Mouse (Mus musculus) E14TG2a.4 (cell line): ENCODE measurements around the gene Cntnap5c.
"Not testable (repeated sequence)": the region's sequence is repeated elsewhere in the genome, so short reads cannot be mapped to it uniquely, and the experiment has no call there.

Source experiments
- H3K27me3 ChIP-seq: 2 replicates; pipeline ENCODE4 v1.6.1; 2014; ENCODE audit warnings: low read length, control low read depth; ENCODE audit not compliant: insufficient read depth
- H3K36me3 ChIP-seq: 2 replicates; pipeline ENCODE4 v1.6.1; 2014; ENCODE audit warnings: low read length, control low read depth; ENCODE audit not compliant: insufficient read depth
- H3K4me1 ChIP-seq: replicated peaks from 2 replicates; pipeline ENCODE4 v1.6.1; 2014; ENCODE audit warnings: low read depth, low read length, control low read depth
- H3K4me3 ChIP-seq: replicated peaks from 2 replicates; pipeline ENCODE4 v1.5.1; 2014; ENCODE audit warnings: mild to moderate bottlenecking, low read length
- H3K9me3 ChIP-seq: 2 replicates; pipeline ENCODE4 v1.6.1; 2014; ENCODE audit warnings: low read length, control low read depth
- CTCF ChIP-seq: conservative IDR thresholded peaks from 2 replicates; pipeline ENCODE4 v1.5.1; 2014; ENCODE audit warnings: low read length
- NANOG ChIP-seq: IDR thresholded peaks from 2 replicates; pipeline ENCODE4 v1.6.1; 2014; ENCODE audit warnings: borderline replicate concordance, low read length, mixed read lengths
- POU5F1 ChIP-seq: IDR thresholded peaks from 2 replicates; pipeline ENCODE4 v1.6.1; 2014; ENCODE audit warnings: low read length, borderline replicate concordance

Gene Cntnap5c

GRCm38 (mm10) chr17:57799414-57799985 is 30.1 kb downstream of the Cntnap5c start:
- H3K9me3 ChIP-seq, result peaks cover 18% of the 10 kb centered on the region
- no peaks in the 10 kb centered on the region for H3K4me1 ChIP-seq
- H3K4me3 ChIP-seq, result no peak overlapping the region
- TF ChIP-seq CTCF (no peak), NANOG (no peak), POU5F1 (no peak)
- no peaks in the 10 kb centered on the region for H3K36me3 ChIP-seq
- H3K27me3 ChIP-seq, result no peaks in the 10 kb centered on the region

- Histone ChIP-seq H3K36me3 (no peaks in the 10 kb centered on the region), H3K9me3 (peaks cover 18% of the 10 kb centered on the region), H3K27me3 (no peaks in the 10 kb centered on the region), H3K4me1 (no peaks in the 10 kb centered on the region), H3K4me3 (no peak overlapping the region)
- TF ChIP-seq CTCF (no peak), POU5F1 (no peak), NANOG (no peak)
These were observed 31.8 kb downstream of the Cntnap5c start for GRCm38 (mm10) chr17:57801180-57801579.

- no peak for TF ChIP-seq CTCF
- TF ChIP-seq NANOG, result no peak
- TF ChIP-seq POU5F1, result no peak
- Histone ChIP-seq H3K36me3 (no peaks in the 10 kb centered on the region), H3K9me3 (no peaks in the 10 kb centered on the region), H3K4me3 (no peak overlapping the region), H3K4me1 (no peaks in the 10 kb centered on the region), H3K27me3 (no peaks in the 10 kb centered on the region)
These were observed 68.0 kb downstream of the Cntnap5c start for GRCm38 (mm10) chr17:57837090-57837971.

- not testable (repeated sequence) for H3K27me3 ChIP-seq, H3K4me1 ChIP-seq, H3K36me3 ChIP-seq, H3K9me3 ChIP-seq, H3K4me3 ChIP-seq
These were observed 86.4 kb downstream of the Cntnap5c start for GRCm38 (mm10) chr17:57855811-57856210.

- no peaks in the 10 kb centered on the region for H3K4me1 ChIP-seq
- H3K27me3 ChIP-seq, result no peaks in the 10 kb centered on the region; the same call in 1 of the 2 replicates
- H3K4me3 ChIP-seq, result no peak overlapping the region
- no peaks in the 10 kb centered on the region for H3K9me3 ChIP-seq
- no peak for TF ChIP-seq NANOG
- TF ChIP-seq CTCF, result no peak
- TF ChIP-seq POU5F1, result no peak
- no peaks in the 10 kb centered on the region for H3K36me3 ChIP-seq
These were observed 96.6 kb downstream of the Cntnap5c start for GRCm38 (mm10) chr17:57865996-57866395.

GRCm38 (mm10) chr17:57887742-57888389 is 118.5 kb downstream of the Cntnap5c start:
- TF ChIP-seq POU5F1, result no peak
- no peak for TF ChIP-seq CTCF
- TF ChIP-seq NANOG, result no peak
- Histone ChIP-seq H3K36me3 (no peaks in the 10 kb centered on the region), H3K27me3 (no peaks in the 10 kb centered on the region), H3K9me3 (no peaks in the 10 kb centered on the region), H3K4me1 (no peaks in the 10 kb centered on the region), H3K4me3 (no peak overlapping the region)

- Histone ChIP-seq H3K4me1 (no peaks in the 10 kb centered on the region), H3K9me3 (no peaks in the 10 kb centered on the region), H3K36me3 (no peaks in the 10 kb centered on the region), H3K4me3 (no peak overlapping the region), H3K27me3 (no peaks in the 10 kb centered on the region)
- TF ChIP-seq POU5F1, result no peak
- TF ChIP-seq NANOG, result no peak
- no peak for TF ChIP-seq CTCF
These were observed 142.5 kb downstream of the Cntnap5c start for GRCm38 (mm10) chr17:57911770-57912293.

GRCm38 (mm10) chr17:57984230-57984629 is 214.9 kb downstream of the Cntnap5c start:
- no peaks in the 10 kb centered on the region for H3K36me3 ChIP-seq
- H3K27me3 ChIP-seq, result no peaks in the 10 kb centered on the region
- H3K9me3 ChIP-seq, result peaks cover 10% of the 10 kb centered on the region
- H3K4me3 ChIP-seq, result no peak overlapping the region
- H3K4me1 ChIP-seq, result no peaks in the 10 kb centered on the region
- TF ChIP-seq POU5F1 (no peak), NANOG (no peak), CTCF (no peak)
